9 mouse cellular contexts compared by ENCODE assay signal in the genomic region with DNA sequence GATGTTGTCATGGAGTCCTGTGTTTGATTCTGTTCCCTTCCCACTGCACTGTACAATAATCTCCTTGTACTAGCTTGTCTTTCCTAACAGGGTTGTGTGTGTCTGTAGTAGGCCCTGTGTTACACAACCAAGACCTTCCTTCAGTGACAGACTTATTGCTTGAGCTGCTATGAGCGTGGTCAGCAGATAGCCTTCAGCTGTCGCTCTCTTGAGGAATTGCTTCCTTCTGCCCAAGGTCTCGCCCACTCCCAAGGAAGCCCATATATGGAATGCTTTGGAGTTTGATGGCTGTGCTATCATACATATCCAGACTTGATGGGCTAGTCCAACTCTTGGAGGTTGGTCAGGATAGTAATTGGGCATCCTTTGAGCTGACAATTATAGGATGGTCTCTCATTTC.
"Had no signal": no experiment of that assay in that cellular context is flagged by ENCODE, and none has a peak within 500 bp of the region (broad histone marks: within the 10 kb centered on the region; RNA-seq: fewer than 3 reads in every experiment).

No protein-coding gene starts in this region.

- H3K9ac ChIP-seq: limb, embryonic 12.5 days; liver, embryonic 14.5 days; midbrain, embryonic 12.5 days had no signal

- H3K36me3 ChIP-seq: limb, embryonic 12.5 days; midbrain, embryonic 12.5 days had no signal

- H3K27ac ChIP-seq: layer of hippocampus, adult 2 months; limb, embryonic 12.5 days; liver, embryonic 14.5 days; midbrain, embryonic 12.5 days had no signal

- H3K27me3 ChIP-seq: limb, embryonic 12.5 days had no signal

- H3K9me3 ChIP-seq: limb, embryonic 12.5 days; midbrain, embryonic 12.5 days had no signal

- H3K4me2 ChIP-seq: limb, embryonic 12.5 days; midbrain, embryonic 12.5 days had no signal

- ATAC-seq: midbrain, embryonic 16.5 days had no signal

- H3K4me3 ChIP-seq: layer of hippocampus, adult 2 months; limb, embryonic 12.5 days; midbrain, embryonic 12.5 days had no signal

- DNase-seq: liver; lung, adult 18-20 months; right cerebral cortex, postnatal 14 days; thymus, postnatal 36 days had no signal
